Mouse (Mus musculus) ES-Bruce4 (cell line): ENCODE measurements around the gene Rhox6.

Source experiments
- CTCF ChIP-seq: IDR thresholded peaks from one replicate; pipeline ENCODE4 v1.8.1; 2011; ENCODE audit warnings: low read depth, low read length
- EP300 ChIP-seq: IDR thresholded peaks from 2 replicates; pipeline ENCODE4 v1.6.1; 2011; ENCODE audit warnings: low read depth, low read length; ENCODE audit not compliant: insufficient read depth
- POLR2A ChIP-seq: IDR thresholded peaks from one replicate; pipeline ENCODE4 v1.8.1; 2011; ENCODE audit warnings: low read length; ENCODE audit not compliant: insufficient read depth

GRCm38 (mm10) chrX:37807286-37808080 lies 19.2 kb upstream of the Rhox6 start:
- TF ChIP-seq CTCF, result peak; percentile 29
- no peak for TF ChIP-seq POLR2A
- peak; percentile 65; the same call in 1 of the 2 replicates for TF ChIP-seq EP300
